Mouse (Mus musculus): ENCODE measurements around the gene Msmb.

Gene Msmb

GRCm38 (mm10) chr14:32145809-32146511 lies 4.1 kb downstream of the Msmb start:
- DNase-seq (ENCODE audit: low spot score) = no peak

GRCm38 (mm10) chr14:32146578-32146977 lies 4.8 kb downstream of the Msmb start:
- no peak for DNase-seq (ENCODE audit: low spot score)

GRCm38 (mm10) chr14:32150872-32151271 lies 9.0 kb downstream of the Msmb start:
- no peak for DNase-seq (ENCODE audit: low spot score)

- no peak for DNase-seq (ENCODE audit: low spot score)
These were observed 10.6 kb downstream of the Msmb start for GRCm38 (mm10) chr14:32152243-32152965.

- DNase-seq (ENCODE audit: low spot score) = no peak
These were observed 11.3 kb downstream of the Msmb start for GRCm38 (mm10) chr14:32153156-32153555.

GRCm38 (mm10) chr14:32154758-32155157 lies 12.9 kb downstream of the Msmb start:
- DNase-seq (ENCODE audit: low spot score) = no peak

GRCm38 (mm10) chr14:32159150-32159670 lies 17.4 kb downstream of the Msmb start:
- peak; percentile 37 for DNase-seq (ENCODE audit: low spot score)

- DNase-seq (ENCODE audit: low spot score) = peak; percentile 99
These were observed 17.9 kb downstream of the Msmb start, which contains the start of gene Ncoa4 for GRCm38 (mm10) chr14:32159690-32160246. TSS of gene Ncoa4 (plus strand) at chr14:32159865.

GRCm38 (mm10) chr14:32160563-32160962 lies 18.7 kb downstream of the Msmb start:
- DNase-seq (ENCODE audit: low spot score) = no peak

- DNase-seq (ENCODE audit: low spot score) = no peak
These were observed 19.5 kb downstream of the Msmb start for GRCm38 (mm10) chr14:32161090-32161885.

GRCm38 (mm10) chr14:32162231-32162630 lies 20.4 kb downstream of the Msmb start:
- DNase-seq (ENCODE audit: low spot score) = no peak

GRCm38 (mm10) chr14:32163203-32163888 lies 21.5 kb downstream of the Msmb start:
- DNase-seq (ENCODE audit: low spot score) = no peak

GRCm38 (mm10) chr14:32164173-32165051 lies 22.6 kb downstream of the Msmb start:
- DNase-seq (ENCODE audit: low spot score) = no peak

GRCm38 (mm10) chr14:32165278-32166061 lies 23.6 kb downstream of the Msmb start:
- peak; percentile 68 for DNase-seq (ENCODE audit: low spot score)

GRCm38 (mm10) chr14:32166062-32166441 lies 24.2 kb downstream of the Msmb start:
- DNase-seq (ENCODE audit: low spot score) = no peak

GRCm38 (mm10) chr14:32166840-32167239 lies 25.0 kb downstream of the Msmb start:
- no peak for DNase-seq (ENCODE audit: low spot score)

GRCm38 (mm10) chr14:32167326-32167725 lies 25.5 kb downstream of the Msmb start:
- no peak for DNase-seq (ENCODE audit: low spot score)

GRCm38 (mm10) chr14:32168653-32169231 lies 26.9 kb downstream of the Msmb start:
- DNase-seq (ENCODE audit: low spot score) = no peak

- DNase-seq (ENCODE audit: low spot score) = no peak
These were observed 28.3 kb downstream of the Msmb start for GRCm38 (mm10) chr14:32170137-32170536.
